Mouse (Mus musculus) heart, embryonic 10.5 days (tissue): ENCODE results near the gene Dnah11. TPM values are rescaled to one million over a fixed set of nuclear protein-coding genes. Genes with fewer than 3 reads are reported as not detected.

Experiments used
- DNase-seq: peaks from one replicate; pipeline ENCODE4 v3.0.0-alpha.2; 2017; ENCODE audit warnings: low spot score
- H3K27ac ChIP-seq: fragments of 300-500 bp; sonication (generic); 2 replicates; pipeline ENCODE4 v1.5.1; 2016; ENCODE audit warnings: mild to moderate bottlenecking
- H3K27me3 ChIP-seq: fragments of 300-500 bp; sonication (generic); 2 replicates; pipeline ENCODE4 v1.6.1; 2016; ENCODE audit warnings: mild to moderate bottlenecking; ENCODE audit not compliant: poor library complexity, insufficient read depth, severe bottlenecking
- H3K36me3 ChIP-seq: fragments of 300-500 bp; sonication (generic); 2 replicates; pipeline ENCODE4 v1.6.1; 2016; ENCODE audit warnings: mild to moderate bottlenecking, moderate library complexity
- H3K4me1 ChIP-seq: fragments of 300-500 bp; sonication (generic); 2 replicates; pipeline ENCODE4 v1.6.1; 2016; ENCODE audit warnings: mild to moderate bottlenecking
- H3K4me3 ChIP-seq: fragments of 300-500 bp; sonication (generic); 2 replicates; pipeline ENCODE4 v1.5.1; 2016; ENCODE audit warnings: mild to moderate bottlenecking, moderate library complexity
- H3K9me3 ChIP-seq: fragments of 300-500 bp; sonication (generic); 2 replicates; pipeline ENCODE4 v1.6.1; 2016; ENCODE audit warnings: mild to moderate bottlenecking, moderate library complexity
- WGBS: fragments of 180-500 bp; shearing (Covaris S2); methylation state at CpG from one replicate; pipeline ENCODE4 v1.1.7; 2016; 5-methylcytosine and 5-hydroxymethylcytosine counted together
- polyA plus RNA-seq: library from polyadenylated mRNA; unstranded; fragments of >200 nt; fragmentation: Nextera tagmentation; extraction: Ambion mirVana; gene quantifications from 2 replicates; pipeline ENCODE4 v1.2.1, GENCODE M21; 2016

Gene Dnah11
- polyA plus RNA-seq, 1 experiment from 2014 or later, result 0.08 TPM

DNA sequence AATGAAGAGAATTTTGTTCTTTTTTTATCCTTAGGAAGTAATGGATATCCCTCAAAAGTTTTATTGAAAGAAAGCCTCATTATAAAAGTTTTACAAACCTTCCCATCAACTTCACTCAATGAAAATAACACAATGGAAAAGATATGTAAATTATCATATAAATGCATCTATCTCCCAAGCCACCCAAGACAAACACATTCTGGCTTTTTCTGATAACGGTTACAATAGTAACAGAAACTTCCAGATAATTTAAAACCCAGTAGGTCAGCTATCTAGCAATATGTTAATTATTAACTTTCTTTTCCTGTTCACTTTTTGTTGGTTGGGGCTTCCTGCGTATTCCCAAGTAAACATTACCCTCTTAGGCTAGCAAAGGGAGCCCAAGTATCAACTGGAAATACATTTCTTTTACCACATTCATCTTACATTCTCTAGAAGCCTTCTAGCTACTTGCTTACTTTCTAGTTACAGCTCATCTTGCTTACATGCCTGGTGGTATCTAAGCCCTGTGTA, 51.3 kb downstream of the Dnah11 start:
- Histone ChIP-seq H3K27ac (no peak overlapping the region), H3K36me3 (no peaks in the 10 kb centered on the region), H3K9me3 (no peaks in the 10 kb centered on the region), H3K27me3 (no peaks in the 10 kb centered on the region), H3K4me3 (no peak overlapping the region), H3K4me1 (no peaks in the 10 kb centered on the region)
- 85% methylated on average over 2 of the region's 2 CpGs for WGBS
- DNase-seq, result no peak

- no peaks in the 10 kb centered on the region for H3K36me3 ChIP-seq
- no peaks in the 10 kb centered on the region for H3K27me3 ChIP-seq
- no peaks in the 10 kb centered on the region for H3K4me1 ChIP-seq
- H3K9me3 ChIP-seq, result no peaks in the 10 kb centered on the region
- no peak overlapping the region for H3K27ac ChIP-seq
- H3K4me3 ChIP-seq, result no peak overlapping the region
- DNase-seq, result no peak
- 61% methylated on average over 4 of the region's 4 CpGs for WGBS
These were observed 70.7 kb downstream of the Dnah11 start for GRCm38 (mm10) chr12:118128116-118128515.

GRCm38 (mm10) chr12:118119668-118120067, 79.2 kb downstream of the Dnah11 start:
- 92% methylated on average over 3 of the region's 3 CpGs for WGBS
- H3K27ac ChIP-seq, result no peak overlapping the region
- H3K4me1 ChIP-seq, result no peaks in the 10 kb centered on the region
- no peak for DNase-seq
- H3K9me3 ChIP-seq, result no peaks in the 10 kb centered on the region
- no peaks in the 10 kb centered on the region for H3K36me3 ChIP-seq
- H3K4me3 ChIP-seq, result no peak overlapping the region
- H3K27me3 ChIP-seq, result no peaks in the 10 kb centered on the region

GRCm38 (mm10) chr12:118112599-118112998, 86.2 kb downstream of the Dnah11 start:
- no peaks in the 10 kb centered on the region for H3K4me1 ChIP-seq
- no peaks in the 10 kb centered on the region for H3K36me3 ChIP-seq
- no peak overlapping the region for H3K27ac ChIP-seq
- no peaks in the 10 kb centered on the region for H3K9me3 ChIP-seq
- H3K27me3 ChIP-seq, result no peaks in the 10 kb centered on the region
- WGBS, result 69% methylated on average over 8 of the region's 8 CpGs
- DNase-seq, result no peak
- H3K4me3 ChIP-seq, result no peak overlapping the region

GRCm38 (mm10) chr12:118111896-118112295, 86.9 kb downstream of the Dnah11 start:
- no peaks in the 10 kb centered on the region for H3K36me3 ChIP-seq
- H3K4me1 ChIP-seq, result no peaks in the 10 kb centered on the region
- no peak for DNase-seq
- 69% methylated on average over 3 of the region's 3 CpGs for WGBS
- no peaks in the 10 kb centered on the region for H3K9me3 ChIP-seq
- H3K27ac ChIP-seq, result no peak overlapping the region
- H3K4me3 ChIP-seq, result no peak overlapping the region
- no peaks in the 10 kb centered on the region for H3K27me3 ChIP-seq

DNA sequence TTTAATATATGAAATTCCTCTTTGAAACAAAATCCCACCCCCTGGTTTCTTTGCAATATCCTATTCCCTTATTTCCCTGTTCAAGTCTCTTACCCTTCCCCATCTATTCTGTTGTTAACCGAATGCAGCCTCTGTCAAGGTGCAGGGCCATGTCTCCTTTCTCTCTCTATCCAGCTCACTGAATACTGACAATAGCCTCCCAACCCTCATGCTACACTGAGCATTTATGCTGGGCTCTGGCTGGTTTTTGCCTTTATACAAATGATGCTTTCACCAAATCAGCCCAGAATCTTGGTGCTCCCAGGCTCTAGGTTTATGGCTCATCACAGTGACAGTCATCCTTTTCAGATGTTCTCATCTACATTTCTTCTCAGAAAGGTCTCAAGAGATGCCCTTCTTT, 91.1 kb downstream of the Dnah11 start:
- no peak for DNase-seq
- Histone ChIP-seq H3K4me3 (no peak overlapping the region), H3K27me3 (no peaks in the 10 kb centered on the region), H3K36me3 (no peaks in the 10 kb centered on the region), H3K9me3 (no peaks in the 10 kb centered on the region), H3K4me1 (no peaks in the 10 kb centered on the region), H3K27ac (no peak overlapping the region)
- WGBS, result 80% methylated on average over 1 of the region's 1 CpGs

DNA sequence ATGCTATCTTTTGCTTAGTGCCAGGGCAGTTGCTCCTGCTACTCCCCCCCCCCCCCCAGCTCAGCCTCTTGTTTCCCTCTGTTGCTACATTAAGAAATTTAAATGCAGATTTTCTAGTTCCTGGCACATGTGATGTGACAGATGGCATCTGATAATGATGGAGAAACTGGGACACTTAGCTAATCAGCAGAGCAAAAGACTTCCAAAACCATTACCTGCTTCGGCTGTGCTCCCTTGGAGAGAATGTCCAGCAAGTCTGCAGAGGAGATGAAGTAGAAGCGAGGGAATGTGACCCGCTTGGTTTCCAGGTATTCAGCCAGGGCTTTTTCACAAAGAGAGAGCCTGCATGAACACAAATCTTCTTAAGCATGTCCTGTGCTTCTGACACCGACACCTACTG, 94.3 kb downstream of the Dnah11 start:
- no peak for DNase-seq
- Histone ChIP-seq H3K4me3 (no peak overlapping the region), H3K36me3 (no peaks in the 10 kb centered on the region), H3K27ac (no peak overlapping the region), H3K9me3 (no peaks in the 10 kb centered on the region), H3K27me3 (no peaks in the 10 kb centered on the region), H3K4me1 (no peaks in the 10 kb centered on the region)
- 76% methylated on average over 4 of the region's 4 CpGs for WGBS

DNA sequence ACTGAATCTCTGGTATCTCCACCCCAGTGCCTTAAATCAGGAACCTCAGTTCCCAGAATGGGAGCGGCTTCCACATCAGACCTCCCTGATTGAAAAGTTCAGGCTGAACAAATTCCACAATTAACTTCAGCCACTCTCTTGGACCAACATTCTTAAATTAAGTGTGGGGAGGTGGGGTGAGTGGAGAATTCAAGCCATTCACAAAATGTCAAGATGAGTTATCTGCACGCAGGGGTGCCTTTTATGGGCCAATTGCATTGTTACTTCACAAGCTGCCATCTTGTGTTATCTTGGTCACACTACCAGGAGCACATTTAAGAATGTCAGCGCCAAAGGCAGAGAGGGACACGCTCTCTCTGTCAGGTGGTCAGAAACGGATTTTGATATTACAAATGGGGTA, 99.1 kb downstream of the Dnah11 start:
- DNase-seq, result no peak
- Histone ChIP-seq H3K4me1 (no peaks in the 10 kb centered on the region), H3K27me3 (no peaks in the 10 kb centered on the region), H3K4me3 (no peak overlapping the region), H3K36me3 (no peaks in the 10 kb centered on the region), H3K27ac (no peak overlapping the region), H3K9me3 (no peaks in the 10 kb centered on the region)
- 68% methylated on average over 5 of the region's 5 CpGs for WGBS

- H3K4me3 ChIP-seq, result no peak overlapping the region
- no peaks in the 10 kb centered on the region for H3K4me1 ChIP-seq
- H3K27me3 ChIP-seq, result no peaks in the 10 kb centered on the region
- no peaks in the 10 kb centered on the region for H3K36me3 ChIP-seq
- DNase-seq, result no peak
- no peaks in the 10 kb centered on the region for H3K9me3 ChIP-seq
- H3K27ac ChIP-seq, result no peak overlapping the region
- WGBS, result 76% methylated on average over 3 of the region's 3 CpGs
These were observed 100.6 kb downstream of the Dnah11 start for GRCm38 (mm10) chr12:118098257-118098656.

DNA sequence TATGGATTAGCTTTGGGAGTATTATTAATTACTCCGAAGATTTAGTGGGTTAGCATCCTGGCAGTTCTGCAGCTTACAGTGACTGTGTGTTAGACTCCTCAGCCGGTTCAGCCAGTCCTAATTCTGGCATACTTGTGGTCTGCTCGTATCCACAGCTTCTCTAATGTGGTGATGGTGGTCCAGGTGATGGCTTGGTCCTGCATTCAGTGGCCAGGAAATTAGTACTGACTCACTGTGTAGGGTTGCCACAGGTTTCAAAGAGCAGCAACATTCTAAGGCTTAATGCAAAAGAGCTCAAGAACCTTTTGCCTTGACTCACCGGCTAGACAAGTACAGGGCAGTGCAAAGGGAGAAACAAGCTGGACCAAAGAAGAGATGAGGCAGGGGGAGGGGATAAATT, 103.9 kb downstream of the Dnah11 start:
- no peaks in the 10 kb centered on the region for H3K9me3 ChIP-seq
- no peak for DNase-seq
- 79% methylated on average over 4 of the region's 4 CpGs for WGBS
- no peaks in the 10 kb centered on the region for H3K36me3 ChIP-seq
- no peaks in the 10 kb centered on the region for H3K4me1 ChIP-seq
- no peaks in the 10 kb centered on the region for H3K27me3 ChIP-seq
- no peak overlapping the region for H3K27ac ChIP-seq
- no peak overlapping the region for H3K4me3 ChIP-seq

DNA sequence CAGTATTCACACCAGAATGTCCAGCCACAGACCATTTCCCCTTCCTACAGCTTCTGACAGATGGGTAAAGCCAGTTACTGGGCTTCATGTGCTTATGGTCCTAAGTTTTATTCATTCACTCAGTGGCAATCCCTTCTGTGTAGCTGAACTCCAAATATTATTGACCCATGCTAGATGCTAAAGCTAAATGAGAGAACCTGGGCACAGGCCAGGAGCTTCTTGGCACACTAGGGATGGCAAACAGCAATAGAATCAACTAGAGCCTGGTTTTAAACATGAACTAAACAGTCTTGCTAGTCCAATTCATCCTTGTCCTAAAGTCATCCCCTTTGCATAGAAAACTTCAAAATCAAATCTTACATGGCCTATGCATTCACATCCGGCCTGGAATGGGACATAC, 113.6 kb downstream of the Dnah11 start:
- no peaks in the 10 kb centered on the region for H3K9me3 ChIP-seq
- no peak for DNase-seq
- 80% methylated on average over 1 of the region's 1 CpGs for WGBS
- H3K27ac ChIP-seq, result no peak overlapping the region
- no peak overlapping the region for H3K4me3 ChIP-seq
- no peaks in the 10 kb centered on the region for H3K36me3 ChIP-seq
- no peaks in the 10 kb centered on the region for H3K4me1 ChIP-seq
- no peaks in the 10 kb centered on the region for H3K27me3 ChIP-seq

GRCm38 (mm10) chr12:118084806-118085205, 114.0 kb downstream of the Dnah11 start:
- WGBS, result 83% methylated on average over 3 of the region's 3 CpGs
- no peaks in the 10 kb centered on the region for H3K36me3 ChIP-seq
- no peak overlapping the region for H3K4me3 ChIP-seq
- H3K27me3 ChIP-seq, result no peaks in the 10 kb centered on the region
- H3K9me3 ChIP-seq, result no peaks in the 10 kb centered on the region
- no peak for DNase-seq
- no peaks in the 10 kb centered on the region for H3K4me1 ChIP-seq
- H3K27ac ChIP-seq, result no peak overlapping the region

GRCm38 (mm10) chr12:118084134-118084533, 114.7 kb downstream of the Dnah11 start:
- no peaks in the 10 kb centered on the region for H3K27me3 ChIP-seq
- 78% methylated on average over 5 of the region's 5 CpGs for WGBS
- no peaks in the 10 kb centered on the region for H3K9me3 ChIP-seq
- H3K27ac ChIP-seq, result no peak overlapping the region
- no peak for DNase-seq
- no peak overlapping the region for H3K4me3 ChIP-seq
- no peaks in the 10 kb centered on the region for H3K36me3 ChIP-seq
- no peaks in the 10 kb centered on the region for H3K4me1 ChIP-seq

GRCm38 (mm10) chr12:118080441-118080840, 118.4 kb downstream of the Dnah11 start:
- 87% methylated on average over 6 of the region's 6 CpGs for WGBS
- Histone ChIP-seq H3K27me3 (no peaks in the 10 kb centered on the region), H3K27ac (no peak overlapping the region), H3K4me1 (peaks cover 16% of the 10 kb centered on the region; the same call in 1 of the 2 replicates), H3K9me3 (no peaks in the 10 kb centered on the region), H3K4me3 (no peak overlapping the region), H3K36me3 (no peaks in the 10 kb centered on the region)
- DNase-seq, result no peak
